Mouse (Mus musculus) adrenal gland, adult 8-10 months (tissue): ENCODE data around the gene Cacnb2. TPM values are rescaled to one million over a fixed set of nuclear protein-coding genes. Genes with fewer than 3 reads are reported as not detected.

Experiments
- DNase-seq: peaks from one replicate; pipeline ENCODE4 v3.0.0; 2022
- total RNA-seq, 4 experiments: library from RNA; stranded (reverse); gene quantifications; 2 replicates each; pipeline ENCODE4 v1.2.4; 2022

Cacnb2 gene
- total RNA-seq, 4 experiments from 2014 or later = 49.9 to 73.1 (median 57.5) TPM

- no peak for DNase-seq
These were observed 386.5 kb downstream of the Cacnb2 start for GRCm38 (mm10) chr2:14989350-14989749.

- DNase-seq = no peak
These were observed 389.6 kb downstream of the Cacnb2 start for GRCm38 (mm10) chr2:14992531-14992930.

DNA sequence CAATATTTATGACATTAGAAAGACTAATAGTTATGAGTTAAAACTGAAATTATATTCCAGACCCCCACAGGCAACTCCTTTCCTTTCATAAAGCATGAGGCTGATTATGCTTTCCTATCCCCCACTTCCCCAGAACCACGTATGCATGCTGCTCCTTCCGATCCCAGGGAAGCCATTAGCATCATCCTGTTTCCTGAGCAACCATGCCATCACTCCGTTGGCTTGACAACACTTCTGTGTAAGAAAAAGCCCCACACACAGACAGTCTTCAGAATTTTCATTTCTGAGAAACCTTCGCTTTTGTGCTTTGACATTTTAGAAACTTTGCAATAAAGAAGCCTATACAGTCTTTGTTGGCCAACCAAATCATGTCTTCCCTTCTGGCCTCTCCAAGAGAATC, 393.1 kb downstream of the Cacnb2 start:
- DNase-seq = no peak

- DNase-seq = no peak
These were observed 394.9 kb downstream of the Cacnb2 start for GRCm38 (mm10) chr2:14997836-14998235.

GRCm38 (mm10) chr2:15007531-15007930, 404.6 kb downstream of the Cacnb2 start:
- DNase-seq = no peak

DNA sequence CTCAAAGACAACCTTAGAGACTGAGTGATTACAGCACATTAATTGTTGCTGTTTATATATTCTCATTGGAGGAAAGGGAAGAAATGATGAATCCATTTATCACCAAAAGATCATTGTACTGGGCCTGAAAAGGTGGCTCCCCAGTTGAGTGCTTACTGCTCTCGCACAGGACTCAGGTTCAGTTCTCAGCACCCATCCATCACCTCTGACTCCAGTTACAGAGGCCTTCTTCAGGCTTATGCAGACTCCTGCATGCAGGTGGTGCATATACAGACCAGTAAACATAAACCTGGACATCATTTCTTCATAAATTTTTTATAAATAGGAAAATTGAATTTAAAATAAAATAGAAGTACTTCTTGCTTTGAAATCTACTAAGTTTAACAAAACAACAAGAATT, 405.2 kb downstream of the Cacnb2 start:
- no peak for DNase-seq

GRCm38 (mm10) chr2:15026817-15027216, 423.9 kb downstream of the Cacnb2 start:
- no peak for DNase-seq

- DNase-seq = no peak
These were observed 424.9 kb downstream of the Cacnb2 start for GRCm38 (mm10) chr2:15027816-15028215.

Other genes starting within 250 kb of the Cacnb2 start
- under 1 TPM; 0.12 to 0.62 (median 0.26) TPM for gene Slc39a12, start 214.8 kb upstream of the Cacnb2 start, total RNA-seq